Mouse (Mus musculus) liver, embryonic 16.5 days (tissue): Measurements from ENCODE around the gene Dnaja4. TPM values are rescaled to one million over a fixed set of nuclear protein-coding genes. Genes with fewer than 3 reads are reported as not detected.

Experiments
- ATAC-seq: fragments of 200-750 bp; cut with Nextera tagmentation; 2 replicates; pipeline ENCODE4 v1.8.0; 2017; ENCODE audit warnings: low read depth, mild to moderate bottlenecking, moderate number of reproducible peaks, moderate library complexity
- H3K27ac ChIP-seq: fragments of 300-500 bp; sonication (generic); 2 replicates; pipeline ENCODE4 v1.5.1; 2014; ENCODE audit warnings: mild to moderate bottlenecking, low read length
- H3K27me3 ChIP-seq: fragments of 300-500 bp; sonication (generic); 2 replicates; pipeline ENCODE4 v1.6.1; 2014; ENCODE audit warnings: low read depth, low read length, mixed read lengths; ENCODE audit not compliant: control insufficient read depth, insufficient read depth
- H3K36me3 ChIP-seq: fragments of 300-500 bp; sonication (generic); 2 replicates; pipeline ENCODE4 v1.6.1; 2014; ENCODE audit warnings: mild to moderate bottlenecking; ENCODE audit not compliant: control insufficient read depth, insufficient read depth
- H3K4me1 ChIP-seq: fragments of 300-500 bp; sonication (generic); 2 replicates; pipeline ENCODE4 v1.6.1; 2014; ENCODE audit warnings: low read depth, low read length, mixed read lengths; ENCODE audit not compliant: control insufficient read depth
- H3K4me2 ChIP-seq: fragments of 300-500 bp; sonication (generic); 2 replicates; pipeline ENCODE4 v1.6.1; 2014; ENCODE audit warnings: low read depth, low read length, mixed read lengths
- H3K4me3 ChIP-seq: fragments of 300-500 bp; sonication (generic); 2 replicates; pipeline ENCODE4 v1.5.1; 2014; ENCODE audit warnings: low read depth, mild to moderate bottlenecking, low read length
- H3K9ac ChIP-seq: fragments of 300-500 bp; sonication (generic); 2 replicates; pipeline ENCODE4 v1.6.1; 2014; ENCODE audit warnings: low read depth, low read length
- H3K9me3 ChIP-seq: fragments of 300-500 bp; sonication (generic); replicated peaks from 2 replicates; pipeline ENCODE4 v1.6.1; 2016; ENCODE audit warnings: low read length; ENCODE audit not compliant: control insufficient read depth
- WGBS: fragments of 180-500 bp; shearing (Covaris S2); extraction: QIAGEN DNeasy Blood & Tissue Kit; methylation state at CpG from one replicate; pipeline ENCODE4 v1.1.7; 2014; ENCODE audit not compliant: insufficient replicate concordance; 5-methylcytosine and 5-hydroxymethylcytosine counted together
- polyA plus RNA-seq: library from polyadenylated mRNA; unstranded; fragments of >200 nt; fragmentation: Nextera tagmentation; extraction: Ambion mirVana; gene quantifications from 2 replicates; pipeline ENCODE4 v1.2.1, GENCODE M21; 2015

Gene Dnaja4
- polyA plus RNA-seq = 18.4 and 21.8 TPM in 2 replicates

- peaks cover 45% of the 10 kb centered on the region for H3K4me1 ChIP-seq
- ATAC-seq = peak; percentile 93
- H3K27me3 ChIP-seq = peaks cover 22% of the 10 kb centered on the region; the same call in 1 of the 2 replicates
- 31% methylated on average over 17 of the region's 17 CpGs for WGBS
- H3K9ac ChIP-seq = peak within 1 kb of the TSS; percentile 89
- H3K9me3 ChIP-seq = 0 out of 2 replicates have a peak, but pooled peaks cover 2% of the 10 kb centered on the region
- H3K4me3 ChIP-seq = peak within 1 kb of the TSS; percentile 82
- H3K36me3 ChIP-seq = no peaks in the 10 kb centered on the region
- H3K4me2 ChIP-seq = peak within 1 kb of the TSS; percentile 73
- peak within 1 kb of the TSS; percentile 94 for H3K27ac ChIP-seq
These were observed at the start of gene Dnaja4 for GRCm38 (mm10) chr9:54698318-54699086. Gene Dnaja4, plus strand, starts transcription at chr9:54698873.

DNA sequence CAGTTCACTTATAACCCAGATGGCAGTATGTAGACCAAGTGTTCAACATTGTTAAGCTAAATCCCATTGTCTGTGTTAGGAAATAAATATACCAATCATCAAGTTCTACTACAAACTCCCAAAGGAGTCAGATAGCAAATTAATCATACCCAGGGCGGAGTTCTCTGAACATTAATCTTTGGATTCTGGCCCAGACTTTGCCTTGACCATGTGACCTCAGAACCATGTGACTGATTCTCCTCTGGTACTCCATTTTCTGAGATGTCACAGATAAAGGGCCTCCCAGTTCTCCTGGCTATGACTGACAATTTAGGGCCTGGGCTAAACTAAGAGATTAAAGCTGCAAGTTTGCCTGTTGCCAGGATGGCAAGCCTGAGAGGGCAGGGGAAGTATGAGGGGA, 49.3 kb upstream of the Dnaja4 start:
- ATAC-seq = no peak
- H3K4me3 ChIP-seq = no peak overlapping the region
- no peaks in the 10 kb centered on the region for H3K27me3 ChIP-seq
- H3K9ac ChIP-seq = no peak overlapping the region
- 72% methylated on average over 1 of the region's 1 CpGs for WGBS
- no peaks in the 10 kb centered on the region for H3K9me3 ChIP-seq
- no peak overlapping the region for H3K4me2 ChIP-seq
- H3K36me3 ChIP-seq = no peaks in the 10 kb centered on the region
- H3K4me1 ChIP-seq = no peaks in the 10 kb centered on the region
- no peak overlapping the region for H3K27ac ChIP-seq

DNA sequence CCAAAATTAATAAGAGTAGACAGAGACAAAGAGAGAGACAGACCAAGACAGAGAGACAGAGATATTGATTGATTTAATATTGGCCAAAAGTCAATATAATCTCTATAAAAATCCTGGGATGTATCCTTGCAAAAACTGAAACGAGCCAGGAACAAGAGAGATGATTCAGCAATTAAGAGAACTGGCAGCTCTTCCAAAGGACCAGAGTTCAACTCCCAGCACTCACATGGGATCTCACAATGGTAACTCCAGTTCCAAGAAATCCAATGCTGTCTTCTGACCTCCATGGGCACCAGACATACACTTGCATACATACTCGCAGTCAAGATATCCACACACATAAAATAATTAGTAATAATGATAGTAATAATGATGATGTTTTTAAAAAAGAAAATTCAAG, 45.9 kb upstream of the Dnaja4 start:
- no peaks in the 10 kb centered on the region for H3K9me3 ChIP-seq
- no peak for ATAC-seq
- no peaks in the 10 kb centered on the region for H3K4me1 ChIP-seq
- no peak overlapping the region for H3K27ac ChIP-seq
- no peak overlapping the region for H3K9ac ChIP-seq
- H3K4me2 ChIP-seq = no peak overlapping the region
- no peak overlapping the region for H3K4me3 ChIP-seq
- H3K36me3 ChIP-seq = no peaks in the 10 kb centered on the region
- 57% methylated on average over 2 of the region's 2 CpGs for WGBS
- H3K27me3 ChIP-seq = no peaks in the 10 kb centered on the region

DNA sequence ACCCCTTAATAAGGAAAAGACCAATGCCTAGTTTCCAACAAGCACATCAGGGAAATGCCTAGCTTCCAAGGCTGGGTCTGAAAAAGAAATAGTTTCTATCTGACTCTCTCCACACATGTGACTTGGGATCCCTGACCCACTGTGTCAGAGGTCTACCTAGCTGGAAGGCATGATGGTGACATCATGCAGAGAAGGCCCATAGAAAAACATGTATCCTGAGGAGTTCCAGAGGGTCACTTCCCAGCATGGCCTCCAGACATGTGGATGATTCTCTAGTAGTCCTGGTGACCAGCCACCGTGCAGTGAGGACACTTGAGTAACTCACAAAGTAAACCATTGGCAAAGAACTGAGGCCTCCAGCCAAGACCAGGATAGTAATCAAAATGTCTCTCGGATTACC, 42.8 kb upstream of the Dnaja4 start:
- ATAC-seq = no peak
- 54% methylated on average over 2 of the region's 2 CpGs for WGBS
- Histone ChIP-seq H3K27ac (no peak overlapping the region), H3K4me1 (no peaks in the 10 kb centered on the region), H3K4me2 (no peak overlapping the region), H3K9me3 (no peaks in the 10 kb centered on the region), H3K36me3 (no peaks in the 10 kb centered on the region), H3K4me3 (no peak overlapping the region), H3K9ac (no peak overlapping the region), H3K27me3 (no peaks in the 10 kb centered on the region)

- Histone ChIP-seq H3K4me3 (no peak overlapping the region), H3K27me3 (no peaks in the 10 kb centered on the region), H3K9me3 (no peaks in the 10 kb centered on the region), H3K4me1 (no peaks in the 10 kb centered on the region), H3K9ac (no peak overlapping the region), H3K36me3 (no peaks in the 10 kb centered on the region), H3K27ac (no peak overlapping the region), H3K4me2 (no peak overlapping the region)
- no peak for ATAC-seq
- WGBS = 71% methylated on average over 6 of the region's 6 CpGs
These were observed 42.3 kb upstream of the Dnaja4 start for GRCm38 (mm10) chr9:54656402-54656801.

GRCm38 (mm10) chr9:54658773-54659172, 39.9 kb upstream of the Dnaja4 start:
- Histone ChIP-seq H3K4me3 (no peak overlapping the region), H3K36me3 (no peaks in the 10 kb centered on the region), H3K27ac (no peak overlapping the region), H3K4me1 (no peaks in the 10 kb centered on the region), H3K27me3 (no peaks in the 10 kb centered on the region), H3K4me2 (no peak overlapping the region), H3K9ac (no peak overlapping the region), H3K9me3 (no peaks in the 10 kb centered on the region)
- 50% methylated on average over 6 of the region's 6 CpGs for WGBS
- no peak for ATAC-seq

DNA sequence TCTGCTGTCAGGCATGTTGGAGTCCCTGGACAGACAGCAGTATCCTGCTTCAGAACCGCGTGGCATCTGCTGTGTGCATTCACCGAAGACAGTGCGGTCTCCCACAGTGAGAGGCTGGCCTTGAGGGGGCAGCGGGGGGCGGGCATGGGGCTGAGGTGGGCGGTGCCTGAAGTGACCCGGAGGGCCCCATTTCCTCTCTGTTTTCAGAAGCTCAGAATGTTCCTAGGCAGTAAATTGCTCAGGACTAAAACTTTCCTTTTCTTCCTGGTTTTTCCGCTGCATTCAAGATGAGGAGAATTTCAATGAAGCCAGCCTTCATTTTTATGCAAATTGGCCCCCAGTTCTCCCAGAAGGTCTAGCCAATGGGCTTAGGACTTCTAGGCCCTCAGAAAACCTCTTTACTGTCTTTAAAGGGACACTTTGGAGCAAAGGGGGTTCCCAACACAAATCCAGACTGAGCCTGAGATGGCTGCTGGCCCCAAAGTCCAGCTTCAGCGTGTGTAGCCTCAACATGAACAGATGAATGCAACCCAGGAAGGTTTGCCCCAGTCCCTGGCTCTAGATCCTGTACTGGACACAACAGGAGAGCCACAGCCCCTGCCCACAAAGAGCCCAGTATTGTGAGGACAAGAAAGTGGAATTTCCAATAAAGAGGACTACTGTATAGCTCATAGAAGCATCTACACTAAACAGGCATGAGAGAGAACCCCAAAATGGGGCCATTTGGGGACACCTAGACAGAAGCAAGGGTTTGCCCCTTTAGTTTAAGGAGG, 36.9 kb upstream of the Dnaja4 start, which contains the start of gene Acsbg1:
Gene Acsbg1 (minus strand): TSS at position 266 of the 773 bp plus-strand sequence.
- no peaks in the 10 kb centered on the region for H3K36me3 ChIP-seq
- WGBS = 25% methylated on average over 10 of the region's 10 CpGs
- ATAC-seq = no peak
- H3K27me3 ChIP-seq = no peaks in the 10 kb centered on the region
- no peak within 1 kb of the TSS for H3K4me2 ChIP-seq
- no peaks in the 10 kb centered on the region for H3K4me1 ChIP-seq
- H3K9me3 ChIP-seq = no peaks in the 10 kb centered on the region; the same call in 1 of the 2 replicates
- no peak within 1 kb of the TSS for H3K27ac ChIP-seq
- no peak within 1 kb of the TSS for H3K4me3 ChIP-seq
- no peak within 1 kb of the TSS for H3K9ac ChIP-seq

GRCm38 (mm10) chr9:54664358-54664757, 34.3 kb upstream of the Dnaja4 start:
- no peak for ATAC-seq
- Histone ChIP-seq H3K4me2 (no peak overlapping the region), H3K4me1 (no peaks in the 10 kb centered on the region), H3K9ac (no peak overlapping the region), H3K27ac (no peak overlapping the region), H3K9me3 (no peaks in the 10 kb centered on the region; the same call in 1 of the 2 replicates), H3K27me3 (no peaks in the 10 kb centered on the region), H3K4me3 (no peak overlapping the region), H3K36me3 (no peaks in the 10 kb centered on the region)
- WGBS = 69% methylated on average over 9 of the region's 9 CpGs

- no peaks in the 10 kb centered on the region for H3K4me1 ChIP-seq
- H3K36me3 ChIP-seq = no peaks in the 10 kb centered on the region
- H3K4me3 ChIP-seq = no peak overlapping the region
- H3K9me3 ChIP-seq = no peaks in the 10 kb centered on the region; the same call in 1 of the 2 replicates
- no peak overlapping the region for H3K9ac ChIP-seq
- no peaks in the 10 kb centered on the region for H3K27me3 ChIP-seq
- no peak for ATAC-seq
- H3K27ac ChIP-seq = no peak overlapping the region
- 84% methylated on average over 3 of the region's 3 CpGs for WGBS
- no peak overlapping the region for H3K4me2 ChIP-seq
These were observed 32.6 kb upstream of the Dnaja4 start for GRCm38 (mm10) chr9:54666116-54666515.
